Mouse (Mus musculus) intestine, embryonic 14.5 days (tissue): ENCODE results near the gene Prpf4b. TPM values are rescaled to one million over a fixed set of nuclear protein-coding genes. Genes with fewer than 3 reads are reported as not detected.

Experiments used
- ATAC-seq: fragments of 200-750 bp; cut with Nextera tagmentation; replicated peaks from 2 replicates; pipeline ENCODE4 v1.8.0; 2017; ENCODE audit warnings: low read depth, moderate number of reproducible peaks, moderate TSS enrichment, moderate library complexity; ENCODE audit not compliant: low FRiP score, low TSS enrichment
- DNase-seq: peaks from one replicate; pipeline ENCODE4 v3.0.0-alpha.2; 2018; ENCODE audit warnings: low spot score
- H3K27ac ChIP-seq: fragments of 300-500 bp; sonication (generic); 2 replicates; pipeline ENCODE4 v1.5.1; 2014; ENCODE audit warnings: low read depth, mild to moderate bottlenecking, control low read depth
- H3K27me3 ChIP-seq: fragments of 300-500 bp; sonication (generic); replicated peaks from 2 replicates; pipeline ENCODE4 v1.6.1; 2014; ENCODE audit warnings: low read length, control low read depth; ENCODE audit not compliant: control insufficient read depth, insufficient read depth
- H3K36me3 ChIP-seq: fragments of 300-500 bp; sonication (generic); 2 replicates; pipeline ENCODE4 v1.6.1; 2014; ENCODE audit warnings: low read length, control low read depth; ENCODE audit not compliant: control insufficient read depth, insufficient read depth
- H3K4me1 ChIP-seq: fragments of 300-500 bp; sonication (generic); replicated peaks from 2 replicates; pipeline ENCODE4 v1.6.1; 2014; ENCODE audit warnings: low read length, control low read depth, mixed read lengths; ENCODE audit not compliant: control insufficient read depth, insufficient read depth
- H3K4me2 ChIP-seq: fragments of 300-500 bp; sonication (generic); 2 replicates; pipeline ENCODE4 v1.6.1; 2014; ENCODE audit warnings: low read length
- H3K4me3 ChIP-seq: fragments of 300-500 bp; sonication (generic); 2 replicates; pipeline ENCODE4 v1.5.1; 2014; ENCODE audit warnings: low read depth, low read length, control low read depth, mixed read lengths
- H3K9ac ChIP-seq: fragments of 300-500 bp; sonication (generic); 2 replicates; pipeline ENCODE4 v1.6.1; 2014; ENCODE audit warnings: mild to moderate bottlenecking, low read length
- H3K9me3 ChIP-seq: fragments of 300-500 bp; sonication (generic); 2 replicates; pipeline ENCODE4 v1.6.1; 2016; ENCODE audit warnings: low read length, control low read depth; ENCODE audit not compliant: control insufficient read depth
- WGBS: fragments of 180-500 bp; shearing (Covaris S2); extraction: QIAGEN DNeasy Blood & Tissue Kit; methylation state at CpG from one replicate; pipeline ENCODE4 v1.1.7; 2014; 5-methylcytosine and 5-hydroxymethylcytosine counted together
- polyA plus RNA-seq: library from polyadenylated mRNA; unstranded; fragments of >200 nt; fragmentation: Nextera tagmentation; extraction: Ambion mirVana; gene quantifications from 2 replicates; pipeline ENCODE4 v1.2.1, GENCODE M21; 2014

Gene Prpf4b
- polyA plus RNA-seq: 87.8 and 89.3 TPM in 2 replicates

DNA sequence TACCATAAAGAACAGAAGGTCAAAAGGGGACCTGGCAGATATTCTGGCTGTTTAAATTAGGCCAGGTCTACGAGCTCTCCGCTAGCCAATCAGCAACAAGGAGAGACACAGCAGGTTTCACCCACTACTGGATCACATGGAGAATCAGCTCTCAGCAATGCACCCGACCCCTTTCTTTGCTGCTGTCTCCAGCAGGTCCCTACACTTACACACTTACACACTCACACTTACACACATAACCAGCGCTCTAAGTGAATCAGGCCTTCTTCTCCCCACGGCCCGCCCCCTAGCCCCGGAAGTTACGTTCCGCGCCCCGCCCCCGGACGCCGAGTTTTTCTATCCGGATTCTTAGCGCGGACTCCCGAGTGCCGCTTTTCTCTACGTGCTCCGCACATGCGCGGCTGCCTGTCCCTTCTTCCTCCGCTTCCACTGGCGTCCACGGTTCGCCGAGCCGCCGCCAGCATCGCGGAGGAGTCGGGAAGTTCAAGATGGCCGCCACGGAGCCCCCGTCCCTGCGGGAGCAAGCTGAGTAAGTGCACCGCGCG, at the start of gene Prpf4b:
Gene Prpf4b, plus strand, starts transcription at position 137 of the 545 bp plus-strand sequence.
- Histone ChIP-seq H3K4me3 (peak within 1 kb of the TSS; percentile 96), H3K4me2 (peak within 1 kb of the TSS; percentile 92), H3K27ac (peak within 1 kb of the TSS; percentile 97), H3K9me3 (no peaks in the 10 kb centered on the region), H3K4me1 (peaks cover 12% of the 10 kb centered on the region), H3K9ac (peak within 1 kb of the TSS; percentile 97), H3K27me3 (no peaks in the 10 kb centered on the region), H3K36me3 (no peaks in the 10 kb centered on the region)
- ATAC-seq (peak; percentile 77), DNase-seq (peak; percentile 96)
- under 1% methylated on average over 40 of the region's 40 CpGs for WGBS

DNA sequence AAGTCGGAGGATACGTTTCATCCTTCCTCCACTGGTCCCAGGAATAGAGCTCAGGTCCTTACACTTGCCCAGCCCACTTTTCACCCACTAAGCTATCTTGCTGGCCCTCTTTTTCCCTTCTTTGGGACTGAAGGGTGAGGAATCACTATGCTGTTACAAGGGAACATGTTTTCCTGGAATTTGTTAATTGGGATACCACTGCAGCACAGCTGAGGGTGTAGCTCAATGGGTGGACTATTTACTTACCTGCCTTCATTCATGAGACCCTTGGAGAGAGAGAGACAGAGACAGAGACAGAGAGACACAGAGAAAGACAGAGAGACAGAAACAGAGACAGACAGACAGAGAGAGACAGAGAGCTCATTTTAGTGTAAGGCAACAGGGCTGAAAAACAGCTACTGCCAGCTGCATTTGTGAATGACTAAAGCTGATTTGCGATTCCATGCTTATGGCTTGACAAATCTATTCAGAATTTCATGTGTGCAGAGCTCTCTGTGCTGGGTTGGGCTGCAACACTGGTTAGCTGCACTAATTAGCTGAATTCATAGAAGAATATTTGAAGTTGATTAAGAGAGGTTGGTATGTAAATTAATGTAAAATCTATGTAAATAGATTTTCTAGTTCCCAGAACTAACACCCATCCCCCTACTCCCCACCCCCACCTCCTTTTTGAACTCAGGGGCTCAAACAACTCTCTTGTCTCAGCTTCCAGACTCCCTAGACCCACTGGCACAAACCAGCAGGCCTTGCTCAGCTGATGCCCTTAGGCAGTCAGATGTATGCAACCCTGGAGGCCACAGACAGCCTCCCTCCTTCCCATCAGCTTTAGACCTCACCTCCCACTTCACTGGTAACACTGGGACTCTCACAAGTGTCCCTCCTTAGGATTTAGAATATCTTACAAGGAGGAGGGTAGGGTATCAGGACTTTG, 48.1 kb upstream of the Prpf4b start:
- H3K27me3 ChIP-seq: no peaks in the 10 kb centered on the region
- no peaks in the 10 kb centered on the region for H3K36me3 ChIP-seq
- 82% methylated on average over 3 of the region's 3 CpGs for WGBS
- no peak overlapping the region for H3K9ac ChIP-seq
- no peaks in the 10 kb centered on the region for H3K4me1 ChIP-seq
- peak overlapping the region; percentile 9; the same call in 1 of the 2 replicates for H3K27ac ChIP-seq
- no peaks in the 10 kb centered on the region for H3K9me3 ChIP-seq
- DNase-seq (no peak), ATAC-seq (no peak)
- no peak overlapping the region for H3K4me3 ChIP-seq
- no peak overlapping the region for H3K4me2 ChIP-seq

DNA sequence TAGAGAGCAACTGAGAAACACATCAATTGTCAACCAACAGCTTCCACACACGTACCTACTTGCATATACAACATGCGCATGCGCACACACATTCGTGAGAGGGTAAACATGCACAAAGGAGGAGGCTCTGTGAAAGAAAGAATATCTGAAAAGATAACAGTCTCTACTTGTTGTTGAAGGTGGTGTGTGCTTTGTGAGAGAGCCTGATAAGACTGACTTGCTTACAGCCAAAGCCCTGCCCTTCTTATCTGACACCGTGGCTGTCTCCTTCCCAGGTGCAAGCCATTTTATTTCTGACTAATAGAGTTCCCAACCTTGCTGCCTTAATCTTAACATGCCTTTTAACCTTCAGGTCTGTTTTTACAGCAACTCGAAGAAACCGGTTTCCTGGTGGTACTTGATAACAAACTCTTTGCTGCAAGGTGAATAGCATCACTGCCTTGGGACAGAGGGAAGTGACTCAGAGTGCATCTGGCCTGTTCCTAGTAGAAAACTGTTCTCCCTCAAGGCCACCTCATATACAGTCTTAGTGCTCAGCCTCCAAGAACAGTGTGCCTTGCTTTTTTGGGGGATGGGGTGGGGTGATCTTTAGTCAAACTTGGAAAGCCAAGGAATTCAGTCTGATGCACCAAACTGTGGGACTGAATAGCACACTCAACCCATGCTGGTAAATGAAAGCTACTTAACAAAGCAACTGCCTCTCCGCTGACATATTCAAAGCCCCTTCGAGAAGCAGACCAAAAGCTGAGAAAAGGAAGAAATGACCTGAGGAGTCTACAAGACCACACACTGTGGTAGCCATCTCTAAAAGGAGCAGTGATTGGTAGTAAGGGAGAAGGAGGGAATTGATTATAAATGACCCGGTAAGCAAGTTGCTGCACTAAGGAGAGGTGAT, 46.9 kb upstream of the Prpf4b start:
- ATAC-seq (peak; percentile 87), DNase-seq (peak; percentile 53)
- peak overlapping the region; percentile 57; the same call in 1 of the 2 replicates for H3K27ac ChIP-seq
- H3K9ac ChIP-seq: no peak overlapping the region
- WGBS: 62% methylated on average over 10 of the region's 10 CpGs
- no peak overlapping the region for H3K4me2 ChIP-seq
- H3K9me3 ChIP-seq: no peaks in the 10 kb centered on the region
- no peaks in the 10 kb centered on the region for H3K36me3 ChIP-seq
- no peaks in the 10 kb centered on the region for H3K4me1 ChIP-seq
- H3K4me3 ChIP-seq: no peak overlapping the region
- no peaks in the 10 kb centered on the region for H3K27me3 ChIP-seq

DNA sequence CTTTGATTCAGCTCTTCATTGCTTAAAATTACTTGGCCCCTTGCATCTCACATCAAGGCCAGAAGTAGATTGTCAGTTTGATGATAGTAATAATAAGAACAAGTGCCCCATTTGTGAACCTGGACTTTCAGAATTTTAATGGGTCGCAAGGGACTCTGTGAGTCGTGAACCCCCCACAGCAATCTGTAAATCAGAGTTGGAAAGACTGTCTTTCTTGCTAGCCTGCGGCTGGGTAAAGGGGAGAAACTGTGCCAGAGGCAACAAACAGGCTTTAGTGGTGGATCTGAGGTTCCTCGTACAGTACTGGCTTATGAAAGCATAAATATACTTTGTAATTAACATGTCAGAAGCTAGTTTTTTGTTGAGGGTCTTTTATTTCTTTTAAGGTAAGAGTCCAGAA, 32.3 kb upstream of the Prpf4b start:
- Histone ChIP-seq H3K9me3 (no peaks in the 10 kb centered on the region), H3K9ac (no peak overlapping the region), H3K4me3 (no peak overlapping the region), H3K4me1 (no peaks in the 10 kb centered on the region), H3K27ac (no peak overlapping the region), H3K4me2 (no peak overlapping the region), H3K27me3 (no peaks in the 10 kb centered on the region), H3K36me3 (no peaks in the 10 kb centered on the region)
- DNase-seq: no peak
- WGBS: 86% methylated on average over 4 of the region's 4 CpGs
- ATAC-seq: no peak

DNA sequence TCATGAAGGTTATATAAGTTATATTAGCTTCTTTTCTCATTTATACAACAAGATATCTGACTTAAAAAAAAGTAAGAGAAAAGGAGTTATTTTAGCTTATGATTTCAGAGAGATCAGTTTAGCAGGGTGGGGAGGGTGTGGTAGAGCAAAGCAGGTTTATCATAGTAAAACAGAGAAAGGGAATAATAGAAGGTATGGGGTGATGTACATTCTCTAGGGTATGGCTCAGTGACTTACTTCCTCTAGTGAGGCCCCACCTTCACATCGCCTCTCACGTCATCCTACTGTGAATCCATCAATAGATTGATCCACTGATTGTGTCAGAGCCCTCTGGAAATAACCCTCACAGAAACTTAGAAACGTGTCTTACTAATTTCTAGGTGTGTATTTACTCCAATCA, 24.3 kb upstream of the Prpf4b start:
- H3K4me3 ChIP-seq: no peak overlapping the region

DNA sequence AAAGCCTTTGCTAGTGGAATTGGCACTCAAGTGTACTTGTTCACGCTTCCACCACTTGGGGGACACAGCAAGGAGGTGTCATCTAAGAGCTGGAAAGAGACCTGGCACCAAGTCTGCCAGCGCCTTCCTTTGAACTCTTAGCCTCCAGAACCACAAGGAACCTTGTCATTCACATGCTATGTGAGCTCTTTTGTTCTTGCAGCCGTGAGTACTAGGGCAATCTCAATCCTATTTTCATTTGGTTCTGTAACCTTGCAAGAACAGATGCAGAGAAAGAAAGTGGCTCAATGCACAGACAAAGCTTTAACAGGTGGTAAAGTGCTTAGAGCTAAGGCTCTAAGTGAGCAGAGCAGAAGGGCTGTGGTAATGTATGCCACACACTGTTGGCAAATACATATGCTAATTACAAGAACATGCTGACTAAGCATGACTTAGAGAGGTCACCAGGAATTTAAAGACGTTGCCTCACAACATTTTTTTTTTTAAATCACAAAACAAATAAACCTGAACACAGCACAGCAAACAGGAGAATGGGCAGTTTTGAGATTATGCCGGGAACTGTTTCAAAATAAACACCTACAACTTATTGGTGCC, 23.8 kb upstream of the Prpf4b start:
- Histone ChIP-seq H3K27me3 (no peaks in the 10 kb centered on the region), H3K4me1 (no peaks in the 10 kb centered on the region), H3K27ac (no peak overlapping the region), H3K4me3 (no peak overlapping the region), H3K9me3 (peaks cover 15% of the 10 kb centered on the region), H3K9ac (no peak overlapping the region), H3K36me3 (no peaks in the 10 kb centered on the region), H3K4me2 (no peak overlapping the region)
- 74% methylated on average over 5 of the region's 5 CpGs for WGBS
- ATAC-seq: no peak
- DNase-seq: no peak

More for the DNA sequence above, 24.3 kb upstream of the Prpf4b start:
- Histone ChIP-seq H3K4me2 (no peak overlapping the region), H3K36me3 (no peaks in the 10 kb centered on the region), H3K9ac (no peak overlapping the region), H3K27ac (no peak overlapping the region), H3K27me3 (no peaks in the 10 kb centered on the region), H3K4me1 (no peaks in the 10 kb centered on the region), H3K9me3 (peaks cover 15% of the 10 kb centered on the region)
- ATAC-seq: no peak
- 86% methylated on average over 3 of the region's 3 CpGs for WGBS
- DNase-seq: no peak

DNA sequence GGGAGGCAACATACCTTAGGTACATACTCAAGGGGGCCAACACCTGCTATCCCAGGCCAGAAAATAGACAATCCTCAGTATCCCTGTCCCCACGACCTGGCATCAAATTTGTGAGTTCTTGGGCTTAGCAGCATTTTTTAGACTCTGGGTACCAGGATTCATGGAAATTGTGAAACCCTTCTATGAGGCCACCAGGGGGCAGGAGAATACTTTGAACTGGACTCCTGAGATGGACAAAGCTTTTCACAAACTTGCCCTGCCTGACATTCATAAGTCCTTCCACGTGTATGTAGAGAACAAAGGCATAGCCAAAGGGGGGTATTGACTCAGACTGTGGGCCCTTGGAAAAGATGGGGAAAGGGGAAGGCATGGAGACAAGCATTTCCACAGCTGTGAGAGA, 17.6 kb upstream of the Prpf4b start:
- Histone ChIP-seq H3K9ac (no peak overlapping the region), H3K27me3 (no peaks in the 10 kb centered on the region), H3K9me3 (peaks cover 15% of the 10 kb centered on the region), H3K27ac (no peak overlapping the region), H3K4me3 (no peak overlapping the region), H3K36me3 (no peaks in the 10 kb centered on the region), H3K4me1 (no peaks in the 10 kb centered on the region), H3K4me2 (no peak overlapping the region)
- ATAC-seq (no peak), DNase-seq (no peak)
- WGBS: 39% methylated on average over 2 of the region's 2 CpGs

DNA sequence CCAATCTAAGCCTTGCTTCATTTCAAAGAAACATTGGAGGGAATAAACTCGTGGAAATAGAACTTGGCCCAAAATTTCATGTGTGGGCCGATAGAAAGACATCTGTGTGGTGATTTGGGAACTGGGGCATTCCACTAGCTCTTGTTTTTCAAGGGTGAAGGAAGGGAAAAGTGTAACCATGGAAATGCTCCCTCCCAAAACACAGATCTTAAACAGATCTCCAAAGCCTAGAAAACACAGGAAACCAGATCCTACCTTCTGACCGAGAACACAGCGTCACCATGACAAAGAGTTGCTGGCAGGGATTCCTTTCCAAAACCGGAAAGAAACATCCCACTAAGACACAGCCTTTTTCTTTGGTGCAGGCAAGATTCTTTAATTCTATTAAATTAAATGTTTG, 15.7 kb upstream of the Prpf4b start:
- DNase-seq: no peak
- no peak overlapping the region for H3K9ac ChIP-seq
- no peak overlapping the region for H3K27ac ChIP-seq
- H3K36me3 ChIP-seq: no peaks in the 10 kb centered on the region
- 67% methylated on average over 5 of the region's 5 CpGs for WGBS
- H3K27me3 ChIP-seq: no peaks in the 10 kb centered on the region
- H3K4me3 ChIP-seq: no peak overlapping the region
- no peaks in the 10 kb centered on the region for H3K4me1 ChIP-seq
- H3K4me2 ChIP-seq: no peak overlapping the region
- peaks cover 3% of the 10 kb centered on the region for H3K9me3 ChIP-seq
- no peak for ATAC-seq
